Mouse (Mus musculus): ENCODE measurements at regions not wholly inside any gene's neighbourhood (a gene's known extent, or its start where the extent isn't known, plus 50 kb on each side); places are given as distances from the start of the nearest gene placed in this dataset.

DNA sequence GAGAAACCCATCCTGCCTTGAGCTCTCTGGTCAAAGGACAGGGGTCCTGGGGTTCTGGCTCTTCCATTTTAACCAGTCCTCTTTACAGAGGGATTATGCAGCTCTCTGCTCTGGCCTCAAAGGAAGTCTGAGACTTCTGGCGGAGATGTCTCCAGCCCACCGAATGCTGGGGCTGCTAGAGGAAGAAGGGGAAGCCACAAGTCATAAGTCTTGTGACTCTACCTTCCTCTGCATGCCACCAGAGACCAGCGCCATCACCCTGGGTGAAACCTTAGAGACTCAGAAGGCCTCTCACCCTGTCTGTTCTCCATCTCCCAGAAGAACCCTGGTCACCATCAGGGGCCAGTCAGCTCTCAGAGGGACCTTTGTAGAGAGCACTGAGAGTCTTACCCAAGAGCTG, 246.4 kb upstream of the Sulf2 start:
- 88% methylated on average over 3 of the region's 3 CpGs for WGBS
- Histone ChIP-seq H3K9ac (ENCODE audit: low read length) (no peak overlapping the region), H3K27ac (ENCODE audit: low read depth, low read length) (no peak overlapping the region)

DNA sequence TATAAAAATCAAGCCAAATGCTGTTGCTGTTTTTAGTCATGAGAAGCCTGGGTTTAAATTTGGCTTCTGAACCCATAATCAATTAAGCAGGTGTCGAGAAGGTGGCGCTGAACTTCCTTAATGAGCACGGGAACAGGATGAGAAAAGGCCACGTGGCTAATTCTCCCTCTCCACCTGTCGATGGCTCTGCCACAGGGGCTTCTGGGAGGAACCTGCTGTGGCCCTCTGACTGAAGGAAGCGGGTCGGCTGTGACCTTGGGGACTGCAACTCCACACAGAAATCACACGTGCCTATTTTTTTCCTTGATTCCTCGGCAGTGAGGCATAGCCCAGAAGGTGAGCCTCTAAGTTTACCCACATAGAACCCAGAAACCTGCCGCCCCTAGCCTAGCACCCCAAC, 244.8 kb upstream of the Sulf2 start:
- no peak overlapping the region for H3K4me3 ChIP-seq (ENCODE audit: low read depth, low read length)
- WGBS: 81% methylated on average over 10 of the region's 10 CpGs

More for the DNA sequence above, 246.4 kb upstream of the Sulf2 start:
- Histone ChIP-seq H3K4me1 (replicated peaks; ENCODE audit: control insufficient read depth, insufficient read depth, low read length) (no peaks in the 10 kb centered on the region; the same call in 1 of the 2 replicates), H3K4me3 (ENCODE audit: low read depth, low read length) (no peak overlapping the region), H3K27me3 (ENCODE audit: control insufficient read depth, insufficient read depth, low read length) (no peaks in the 10 kb centered on the region), H3K36me3 (ENCODE audit: control insufficient read depth, insufficient read depth, low read length) (no peaks in the 10 kb centered on the region), H3K9me3 (ENCODE audit: control insufficient read depth, low read length) (no peaks in the 10 kb centered on the region), H3K4me2 (ENCODE audit: low read depth, low read length, severe bottlenecking) (no peak overlapping the region)
- DNase-seq (ENCODE audit: low spot score) (no peak), ATAC-seq (replicated peaks; ENCODE audit: low FRiP score) (no peak)

DNA sequence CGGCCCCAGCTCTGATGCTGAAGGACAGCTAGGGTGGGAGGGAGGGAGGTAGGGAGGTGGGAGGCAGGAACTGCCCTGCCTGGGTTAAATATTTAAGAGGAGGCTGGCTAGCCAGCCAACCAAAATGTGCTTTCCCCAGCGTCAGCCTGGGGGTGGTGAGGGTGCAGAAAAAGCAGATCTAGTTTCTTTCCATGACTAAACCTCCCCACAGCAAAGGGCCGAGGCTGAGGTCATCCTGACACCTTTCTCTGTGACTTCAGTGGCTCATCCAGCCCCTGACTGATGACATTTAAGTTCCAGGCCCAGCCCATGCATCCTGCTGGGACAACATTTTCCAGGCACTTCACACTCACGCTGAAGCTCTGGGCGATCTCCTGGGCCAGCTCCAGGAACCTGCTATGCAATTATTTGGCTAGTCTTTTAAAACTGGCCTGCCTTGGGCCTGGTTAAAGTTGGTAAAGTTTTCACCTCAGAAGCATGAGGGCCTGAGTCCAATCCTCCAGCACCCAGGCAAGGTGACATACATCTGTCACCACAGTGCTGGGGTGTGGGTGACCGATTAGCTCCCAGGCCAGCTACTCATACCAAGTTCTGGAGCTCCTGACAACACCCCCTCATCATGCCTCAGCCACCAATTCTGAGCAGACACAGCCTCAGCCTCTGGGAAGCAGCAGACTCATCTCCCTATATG, 243.8 kb upstream of the Sulf2 start:
- Histone ChIP-seq H3K27ac (ENCODE audit: low read depth, low read length) (no peak overlapping the region), H3K36me3 (ENCODE audit: control insufficient read depth, insufficient read depth, low read length) (no peaks in the 10 kb centered on the region), H3K4me2 (ENCODE audit: low read depth, low read length, severe bottlenecking) (no peak overlapping the region), H3K9me3 (ENCODE audit: control insufficient read depth, low read length) (no peaks in the 10 kb centered on the region; the same call in 1 of the 2 replicates), H3K9ac (ENCODE audit: low read length) (no peak overlapping the region), H3K4me3 (ENCODE audit: low read depth, low read length) (no peak overlapping the region), H3K27me3 (ENCODE audit: control insufficient read depth, insufficient read depth, low read length) (no peaks in the 10 kb centered on the region), H3K4me1 (replicated peaks; ENCODE audit: control insufficient read depth, insufficient read depth, low read length) (no peaks in the 10 kb centered on the region; the same call in 1 of the 2 replicates)
- 40% methylated on average over 6 of the region's 6 CpGs for WGBS
- DNase-seq (ENCODE audit: low spot score) (no peak), ATAC-seq (replicated peaks; ENCODE audit: low FRiP score) (no peak)

More for the DNA sequence above, 244.8 kb upstream of the Sulf2 start:
- no peaks in the 10 kb centered on the region; the same call in 1 of the 2 replicates for H3K4me1 ChIP-seq (replicated peaks; ENCODE audit: control insufficient read depth, insufficient read depth, low read length)
- H3K4me2 ChIP-seq (ENCODE audit: low read depth, low read length, severe bottlenecking): no peak overlapping the region
- no peaks in the 10 kb centered on the region for H3K27me3 ChIP-seq (ENCODE audit: control insufficient read depth, insufficient read depth, low read length)
- ATAC-seq (replicated peaks; ENCODE audit: low FRiP score) (no peak), DNase-seq (ENCODE audit: low spot score) (no peak)
- H3K27ac ChIP-seq (ENCODE audit: low read depth, low read length): no peak overlapping the region
- H3K36me3 ChIP-seq (ENCODE audit: control insufficient read depth, insufficient read depth, low read length): no peaks in the 10 kb centered on the region
- no peaks in the 10 kb centered on the region; the same call in 1 of the 2 replicates for H3K9me3 ChIP-seq (ENCODE audit: control insufficient read depth, low read length)
- no peak overlapping the region for H3K9ac ChIP-seq (ENCODE audit: low read length)

DNA sequence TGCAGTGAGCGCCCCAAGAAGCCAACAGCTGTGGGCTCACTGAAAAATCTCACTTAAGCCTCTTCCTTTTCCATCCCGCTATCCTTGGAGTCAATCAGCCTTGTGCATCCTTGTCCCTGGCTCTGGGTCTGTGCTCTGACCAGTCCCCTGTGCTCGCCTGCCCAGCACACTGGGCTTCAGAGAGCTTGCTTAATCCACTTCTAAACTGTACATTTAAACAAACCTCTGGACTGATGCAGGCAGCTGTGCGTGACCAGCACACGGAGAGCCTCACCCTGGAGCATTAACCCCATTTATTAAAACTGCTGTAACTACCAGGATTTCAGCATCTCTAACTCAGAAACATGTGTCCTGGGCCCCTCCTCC, 243.3 kb upstream of the Sulf2 start:
- H3K9me3 ChIP-seq (ENCODE audit: control insufficient read depth, low read length): no peaks in the 10 kb centered on the region; the same call in 1 of the 2 replicates
- H3K36me3 ChIP-seq (ENCODE audit: control insufficient read depth, insufficient read depth, low read length): no peaks in the 10 kb centered on the region
- DNase-seq (ENCODE audit: low spot score): no peak
- H3K4me3 ChIP-seq (ENCODE audit: low read depth, low read length): no peak overlapping the region
- no peaks in the 10 kb centered on the region for H3K27me3 ChIP-seq (ENCODE audit: control insufficient read depth, insufficient read depth, low read length)
- ATAC-seq (replicated peaks; ENCODE audit: low FRiP score): no peak
- no peak overlapping the region for H3K27ac ChIP-seq (ENCODE audit: low read depth, low read length)
- H3K4me2 ChIP-seq (ENCODE audit: low read depth, low read length, severe bottlenecking): no peak overlapping the region
- no peak overlapping the region for H3K9ac ChIP-seq (ENCODE audit: low read length)
- H3K4me1 ChIP-seq (replicated peaks; ENCODE audit: control insufficient read depth, insufficient read depth, low read length): no peaks in the 10 kb centered on the region; the same call in 1 of the 2 replicates
- 75% methylated on average over 5 of the region's 5 CpGs for WGBS

DNA sequence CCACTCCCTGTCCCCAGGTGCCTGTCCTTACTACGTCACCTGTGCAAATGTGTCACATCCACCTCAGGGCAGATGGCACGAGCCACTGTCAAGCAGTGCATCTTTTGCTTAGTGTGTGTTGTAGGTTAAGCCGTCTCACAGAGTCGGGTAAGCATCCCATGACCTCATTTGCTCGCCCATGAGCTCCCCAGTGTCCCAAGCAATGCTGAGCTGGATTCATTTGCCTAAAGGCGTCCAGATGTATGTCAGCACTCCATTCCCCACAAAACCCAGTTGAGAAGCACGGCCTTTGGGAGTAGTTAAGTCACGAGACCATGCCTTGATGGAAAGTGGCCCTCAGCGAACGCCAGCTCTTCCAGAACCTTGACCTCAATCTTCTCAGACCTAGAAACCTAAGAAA, 242.7 kb upstream of the Sulf2 start:
- WGBS: 86% methylated on average over 10 of the region's 10 CpGs
- no peak overlapping the region for H3K4me2 ChIP-seq (ENCODE audit: low read depth, low read length, severe bottlenecking)
- no peaks in the 10 kb centered on the region for H3K27me3 ChIP-seq (ENCODE audit: control insufficient read depth, insufficient read depth, low read length)
- no peak overlapping the region for H3K9ac ChIP-seq (ENCODE audit: low read length)
- no peaks in the 10 kb centered on the region for H3K36me3 ChIP-seq (ENCODE audit: control insufficient read depth, insufficient read depth, low read length)
- H3K9me3 ChIP-seq (ENCODE audit: control insufficient read depth, low read length): no peaks in the 10 kb centered on the region; the same call in 1 of the 2 replicates
- DNase-seq (ENCODE audit: low spot score) (no peak), ATAC-seq (replicated peaks; ENCODE audit: low FRiP score) (no peak)
- H3K4me1 ChIP-seq (replicated peaks; ENCODE audit: control insufficient read depth, insufficient read depth, low read length): no peaks in the 10 kb centered on the region; the same call in 1 of the 2 replicates
- H3K4me3 ChIP-seq (ENCODE audit: low read depth, low read length): no peak overlapping the region
- H3K27ac ChIP-seq (ENCODE audit: low read depth, low read length): no peak overlapping the region

DNA sequence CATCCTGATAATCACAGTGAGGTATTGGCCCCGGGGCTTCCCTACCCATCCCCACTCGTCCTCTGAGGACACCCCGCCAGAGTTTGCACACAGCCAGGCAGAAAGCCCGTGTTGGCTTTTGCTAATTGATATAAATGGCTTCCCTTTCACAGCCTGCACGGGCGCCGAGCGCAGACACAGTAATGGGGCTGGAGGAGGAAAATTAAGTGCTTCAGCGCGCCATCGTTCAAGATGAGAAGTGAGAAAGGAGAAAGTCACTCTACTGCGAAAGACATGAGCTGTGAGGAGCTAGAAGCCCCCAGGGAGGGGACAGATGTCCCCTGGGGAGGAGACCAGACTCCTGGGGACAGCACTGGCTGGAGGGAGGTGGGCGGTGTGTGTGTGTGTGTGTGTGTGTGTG, 239.2 kb upstream of the Sulf2 start:
- Histone ChIP-seq H3K36me3 (ENCODE audit: control insufficient read depth, insufficient read depth, low read length) (no peaks in the 10 kb centered on the region), H3K27me3 (ENCODE audit: control insufficient read depth, insufficient read depth, low read length) (no peaks in the 10 kb centered on the region), H3K4me3 (ENCODE audit: low read depth, low read length) (no peak overlapping the region), H3K9me3 (ENCODE audit: control insufficient read depth, low read length) (no peaks in the 10 kb centered on the region; the same call in 1 of the 2 replicates), H3K9ac (ENCODE audit: low read length) (no peak overlapping the region), H3K4me2 (ENCODE audit: low read depth, low read length, severe bottlenecking) (no peak overlapping the region), H3K27ac (ENCODE audit: low read depth, low read length) (no peak overlapping the region), H3K4me1 (replicated peaks; ENCODE audit: control insufficient read depth, insufficient read depth, low read length) (no peaks in the 10 kb centered on the region; the same call in 1 of the 2 replicates)
- WGBS: 63% methylated on average over 13 of the region's 13 CpGs
- DNase-seq (ENCODE audit: low spot score) (no peak), ATAC-seq (replicated peaks; ENCODE audit: low FRiP score) (no peak)

DNA sequence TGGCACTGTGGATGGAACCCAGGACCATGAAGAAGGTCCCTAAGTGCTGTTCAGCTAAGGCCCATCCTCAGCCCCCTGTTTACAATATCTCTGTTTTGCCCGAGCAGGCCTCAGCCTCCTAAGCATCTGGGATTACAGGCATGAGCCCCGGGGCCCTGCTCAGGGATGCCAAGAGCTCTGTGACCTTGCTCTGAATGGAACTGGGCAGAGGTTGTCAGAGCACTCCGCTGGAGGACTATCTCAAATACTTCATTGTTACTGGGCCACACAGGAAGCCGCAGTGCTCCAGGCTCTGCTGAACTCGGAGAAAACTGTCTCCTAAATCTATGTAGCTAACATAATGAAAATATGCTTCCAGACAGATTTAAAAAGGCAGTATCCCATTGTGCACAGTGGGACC, 235.7 kb upstream of the Sulf2 start:
- no peaks in the 10 kb centered on the region for H3K36me3 ChIP-seq (ENCODE audit: control insufficient read depth, insufficient read depth, low read length)
- H3K4me3 ChIP-seq (ENCODE audit: low read depth, low read length): no peak overlapping the region
- WGBS: 43% methylated on average over 5 of the region's 5 CpGs
- ATAC-seq (replicated peaks; ENCODE audit: low FRiP score): no peak
- peaks cover 4% of the 10 kb centered on the region; the same call in 1 of the 2 replicates for H3K4me1 ChIP-seq (replicated peaks; ENCODE audit: control insufficient read depth, insufficient read depth, low read length)
- no peaks in the 10 kb centered on the region for H3K27me3 ChIP-seq (ENCODE audit: control insufficient read depth, insufficient read depth, low read length)
- no peak for DNase-seq (ENCODE audit: low spot score)
- H3K9me3 ChIP-seq (ENCODE audit: control insufficient read depth, low read length): no peaks in the 10 kb centered on the region; the same call in 1 of the 2 replicates
- no peak overlapping the region for H3K27ac ChIP-seq (ENCODE audit: low read depth, low read length)
- H3K9ac ChIP-seq (ENCODE audit: low read length): no peak overlapping the region
- no peak overlapping the region for H3K4me2 ChIP-seq (ENCODE audit: low read depth, low read length, severe bottlenecking)

DNA sequence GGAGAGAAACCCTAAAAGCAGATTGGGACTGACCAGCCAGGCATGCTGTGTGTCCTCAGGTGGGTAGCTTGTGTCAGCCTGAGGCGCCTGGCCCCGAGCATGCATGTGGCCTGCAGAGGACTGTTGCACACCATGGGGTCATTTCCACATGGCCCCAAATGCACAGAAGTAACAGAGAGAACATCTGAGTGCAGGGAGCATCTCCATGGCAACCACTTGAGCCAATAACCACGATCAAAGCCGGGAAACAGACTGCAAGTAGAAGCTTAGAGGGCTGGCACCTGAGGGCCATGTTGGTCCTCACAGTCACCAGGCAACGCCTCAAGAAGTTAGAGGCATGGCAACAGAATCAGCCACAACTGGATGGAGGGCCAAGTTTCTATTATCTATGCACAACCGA, 232.6 kb upstream of the Sulf2 start:
- Histone ChIP-seq H3K4me1 (replicated peaks; ENCODE audit: control insufficient read depth, insufficient read depth, low read length) (peaks cover 7% of the 10 kb centered on the region), H3K9ac (ENCODE audit: low read length) (no peak overlapping the region), H3K4me2 (ENCODE audit: low read depth, low read length, severe bottlenecking) (no peak overlapping the region), H3K9me3 (ENCODE audit: control insufficient read depth, low read length) (no peaks in the 10 kb centered on the region), H3K27me3 (ENCODE audit: control insufficient read depth, insufficient read depth, low read length) (no peaks in the 10 kb centered on the region), H3K27ac (ENCODE audit: low read depth, low read length) (no peak overlapping the region), H3K4me3 (ENCODE audit: low read depth, low read length) (no peak overlapping the region), H3K36me3 (ENCODE audit: control insufficient read depth, insufficient read depth, low read length) (no peaks in the 10 kb centered on the region)
- no peak for DNase-seq (ENCODE audit: low spot score)
- ATAC-seq (replicated peaks; ENCODE audit: low FRiP score): no peak
- WGBS: 36% methylated on average over 6 of the region's 6 CpGs

DNA sequence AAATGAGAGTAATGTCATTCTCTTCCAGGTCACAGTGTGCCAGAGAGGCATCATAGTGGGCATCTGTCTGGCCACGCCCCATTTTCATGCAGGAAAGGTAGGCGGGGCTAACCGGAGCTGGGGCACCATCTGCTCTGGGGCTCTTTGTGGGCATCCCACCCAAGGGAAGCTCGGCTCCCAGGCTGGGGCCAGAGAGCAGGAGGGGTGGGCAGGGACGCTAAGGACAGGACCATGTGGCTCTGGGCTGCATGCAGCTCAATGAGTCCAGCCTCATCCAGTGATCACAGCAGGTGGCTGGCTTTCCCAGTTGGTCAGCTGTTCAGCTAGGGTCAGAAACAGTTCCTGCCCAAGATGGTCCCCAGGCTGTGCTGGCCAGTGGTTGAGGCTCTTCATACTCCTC, 231.4 kb upstream of the Sulf2 start:
- Histone ChIP-seq H3K9me3 (ENCODE audit: control insufficient read depth, low read length) (no peaks in the 10 kb centered on the region), H3K4me3 (ENCODE audit: low read depth, low read length) (no peak overlapping the region), H3K27ac (ENCODE audit: low read depth, low read length) (no peak overlapping the region), H3K27me3 (ENCODE audit: control insufficient read depth, insufficient read depth, low read length) (no peaks in the 10 kb centered on the region), H3K4me1 (replicated peaks; ENCODE audit: control insufficient read depth, insufficient read depth, low read length) (peaks cover 7% of the 10 kb centered on the region), H3K36me3 (ENCODE audit: control insufficient read depth, insufficient read depth, low read length) (no peaks in the 10 kb centered on the region), H3K9ac (ENCODE audit: low read length) (no peak overlapping the region), H3K4me2 (ENCODE audit: low read depth, low read length, severe bottlenecking) (no peak overlapping the region)
- ATAC-seq (replicated peaks; ENCODE audit: low FRiP score) (no peak), DNase-seq (ENCODE audit: low spot score) (no peak)
- 70% methylated on average over 5 of the region's 5 CpGs for WGBS
